8 mouse cellular contexts compared by ENCODE assay signal in genomic region chr2:145832836-145833221, GRCm38 (mm10).
A peak's percentile ranks its signal among the peaks of the same experiment; 100 is the strongest.
DNase-seq lines count a peak whose midpoint lies in the region; ATAC-seq lines count a peak whose summit lies in the region.

No protein-coding gene starts in this region.

- H3K27ac ChIP-seq in heart, embryonic 12.5 days (ENCODE audit: poor library complexity, severe bottlenecking) = peak overlapping the region; percentile 61
- peak overlapping the region; percentile 87 for H3K27ac ChIP-seq in embryonic facial prominence, embryonic 11.5 days (replicated peaks; ENCODE audit: low read depth, low read length)
- H3K27ac ChIP-seq in hindbrain, embryonic 14.5 days = peak overlapping the region; percentile 85
- no peak overlapping the region for H3K27ac ChIP-seq in midbrain, embryonic 11.5 days (ENCODE audit: low read depth, low read length)

- H3K4me1 ChIP-seq in heart, embryonic 12.5 days (replicated peaks) = peaks cover 20% of the 10 kb centered on the region
- H3K4me1 ChIP-seq in embryonic facial prominence, embryonic 11.5 days (ENCODE audit: control insufficient read depth, insufficient read depth, low read length) = no peaks in the 10 kb centered on the region; the same call in 1 of the 2 replicates
- H3K4me1 ChIP-seq in hindbrain, embryonic 14.5 days (replicated peaks; ENCODE audit: control insufficient read depth, insufficient read depth, low read length) = peaks cover 11% of the 10 kb centered on the region
- H3K4me1 ChIP-seq in midbrain, embryonic 11.5 days (ENCODE audit: control insufficient read depth, insufficient read depth, low read length) = peaks cover 4% of the 10 kb centered on the region; the same call in 1 of the 2 replicates

- intact Hi-C loops in heart, postnatal 25 days (cut with DNase I) = loop anchor here (2.0 kb wide), 1 partner anchor 56 kb away; no protein-coding TSS in a partner anchor

- 0 out of 2 replicates have a peak, but pooled peaks cover 3% of the 10 kb centered on the region for H3K36me3 ChIP-seq in heart, embryonic 12.5 days
- H3K36me3 ChIP-seq in embryonic facial prominence, embryonic 11.5 days (replicated peaks; ENCODE audit: control insufficient read depth, insufficient read depth, low read depth, low read length) = no peaks in the 10 kb centered on the region
- no peaks in the 10 kb centered on the region for H3K36me3 ChIP-seq in hindbrain, embryonic 14.5 days (replicated peaks; ENCODE audit: control insufficient read depth, insufficient read depth)
- no peaks in the 10 kb centered on the region for H3K36me3 ChIP-seq in midbrain, embryonic 11.5 days (ENCODE audit: control insufficient read depth, insufficient read depth, low read length)

- H3K9me3 ChIP-seq in heart, embryonic 12.5 days (replicated peaks) = no peaks in the 10 kb centered on the region
- no peaks in the 10 kb centered on the region for H3K9me3 ChIP-seq in embryonic facial prominence, embryonic 11.5 days (replicated peaks; ENCODE audit: control insufficient read depth, low read length)
- H3K9me3 ChIP-seq in hindbrain, embryonic 14.5 days (ENCODE audit: control insufficient read depth, low read length) = no peaks in the 10 kb centered on the region
- H3K9me3 ChIP-seq in midbrain, embryonic 11.5 days (ENCODE audit: control insufficient read depth, low read length) = no peaks in the 10 kb centered on the region

- 64% methylated on average over 5 of the region's 5 CpGs for WGBS in heart, embryonic 12.5 days
- 31% methylated on average over 5 of the region's 5 CpGs for WGBS in embryonic facial prominence, embryonic 11.5 days
- 59% methylated on average over 5 of the region's 5 CpGs for WGBS in hindbrain, embryonic 14.5 days
- WGBS in midbrain, embryonic 11.5 days = 73% methylated on average over 5 of the region's 5 CpGs

- ATAC-seq in heart, embryonic 12.5 days (ENCODE audit: insufficient number of reproducible peaks, low FRiP score) = no peak
- ATAC-seq in embryonic facial prominence, embryonic 11.5 days (replicated peaks; ENCODE audit: insufficient number of reproducible peaks, low FRiP score, low TSS enrichment, low read depth) = no peak
- ATAC-seq in hindbrain, embryonic 14.5 days (ENCODE audit: low FRiP score) = no peak
- no peak for ATAC-seq in midbrain, embryonic 11.5 days (ENCODE audit: low FRiP score)
- ATAC-seq in inflammation-experienced regulatory T-cells, adult 6 months = no peak

- peak overlapping the region; percentile 52 for H3K4me2 ChIP-seq in heart, embryonic 12.5 days
- H3K4me2 ChIP-seq in embryonic facial prominence, embryonic 11.5 days (ENCODE audit: low read depth, low read length) = no peak overlapping the region
- H3K4me2 ChIP-seq in hindbrain, embryonic 14.5 days (replicated peaks) = peak overlapping the region; percentile 33
- no peak overlapping the region for H3K4me2 ChIP-seq in midbrain, embryonic 11.5 days

- H3K9ac ChIP-seq in heart, embryonic 12.5 days = no peak overlapping the region
- no peak overlapping the region for H3K9ac ChIP-seq in embryonic facial prominence, embryonic 11.5 days (replicated peaks; ENCODE audit: low read length)
- no peak overlapping the region for H3K9ac ChIP-seq in hindbrain, embryonic 14.5 days
- H3K9ac ChIP-seq in midbrain, embryonic 11.5 days (ENCODE audit: low read length) = peak overlapping the region; percentile 7; the same call in 1 of the 2 replicates

- H3K27me3 ChIP-seq in heart, embryonic 12.5 days (replicated peaks) = no peaks in the 10 kb centered on the region
- H3K27me3 ChIP-seq in embryonic facial prominence, embryonic 11.5 days (ENCODE audit: control insufficient read depth, insufficient read depth, low read length) = no peaks in the 10 kb centered on the region
- no peaks in the 10 kb centered on the region for H3K27me3 ChIP-seq in hindbrain, embryonic 14.5 days (ENCODE audit: control insufficient read depth, insufficient read depth, low read length)
- H3K27me3 ChIP-seq in midbrain, embryonic 11.5 days (ENCODE audit: control insufficient read depth, insufficient read depth, low read length) = no peaks in the 10 kb centered on the region

- no peak for DNase-seq in heart, postnatal 25 days (ENCODE audit: low spot score)
- peak; percentile 43 for DNase-seq in embryonic facial prominence, embryonic 11.5 days (ENCODE audit: low spot score)
- no peak for DNase-seq in hindbrain, embryonic 14.5 days (ENCODE audit: low spot score)
- DNase-seq in midbrain, embryonic 11.5 days (ENCODE audit: low spot score, missing footprints) = peak; percentile 84
- no peak for DNase-seq in adrenal gland, adult 18-20 months (ENCODE audit: low spot score in 2 of 2)
- DNase-seq in layer of hippocampus, postnatal 36 days = no peak

- no peak overlapping the region for H3K4me3 ChIP-seq in heart, embryonic 12.5 days
- no peak overlapping the region for H3K4me3 ChIP-seq in embryonic facial prominence, embryonic 11.5 days (ENCODE audit: low read depth, low read length)
- no peak overlapping the region for H3K4me3 ChIP-seq in hindbrain, embryonic 14.5 days (replicated peaks; ENCODE audit: low read length)
- no peak overlapping the region for H3K4me3 ChIP-seq in midbrain, embryonic 11.5 days (ENCODE audit: low read depth, low read length)

Comparison
In these comparisons a context has a peak if more than half of its experiments do, and no peak if none do; other contexts are left out.
1. H3K4me2 ChIP-seq: peak in heart, embryonic 12.5 days (single experiment) and hindbrain, embryonic 14.5 days (single experiment); none in embryonic facial prominence, embryonic 11.5 days (single experiment) and midbrain, embryonic 11.5 days (single experiment).
2. DNase-seq: peak in embryonic facial prominence, embryonic 11.5 days (single experiment) and midbrain, embryonic 11.5 days (single experiment); none in heart, postnatal 25 days (single experiment), hindbrain, embryonic 14.5 days (single experiment), adrenal gland, adult 18-20 months (0 of 2) and layer of hippocampus, postnatal 36 days (0 of 2).